ENCODE assay signal across 14 mouse cellular contexts in genomic region chr1:81771704-81772103, GRCm38 (mm10).
DNase-seq lines count a peak whose midpoint lies in the region; ATAC-seq lines count a peak whose summit lies in the region.
"Had no signal": no experiment of that assay in that cellular context is flagged by ENCODE, and none has a peak within 500 bp of the region (broad histone marks: within the 10 kb centered on the region; RNA-seq: fewer than 3 reads in every experiment).

No protein-coding gene starts in this region.

- ATAC-seq in frontal cortex, adult (ENCODE audit: low TSS enrichment): peak; percentile 93
- ATAC-seq: inflammation-experienced regulatory T-cells, adult 6 months had no signal

- DNase-seq in frontal cortex, postnatal 10 days (ENCODE audit: low spot score in 2 of 2): no peak
- DNase-seq in brain, adult 2 months (ENCODE audit: low read depth, low spot score): peak; percentile 75
- peak; percentile 6 for DNase-seq in layer of hippocampus, adult 9-11 months
- DNase-seq in right cerebral cortex, adult 2 months (ENCODE audit: low spot score in 2 of 2): peak; percentile 18 to 29
- DNase-seq in thymus, postnatal 0 days (ENCODE audit: low spot score): no peak
- DNase-seq in thymus, postnatal 4 days: no peak
- DNase-seq: adrenal gland, postnatal 10 days; gastrocnemius, adult 2 months; heart, adult 18-20 months; heart, postnatal 4 days; lung, adult 2 months; spleen, adult 18-20 months had no signal

Comparison
In these comparisons a context has a peak if more than half of its experiments do, and no peak if none do; other contexts are left out.
1. DNase-seq: peak in brain, adult 2 months (single experiment), layer of hippocampus, adult 9-11 months (single experiment) and right cerebral cortex, adult 2 months (2 of 2); none in frontal cortex, postnatal 10 days (0 of 2), thymus, postnatal 0 days (single experiment) and thymus, postnatal 4 days (single experiment).